Mouse (Mus musculus) CH12.LX (cell line): ENCODE data around the gene Gm16429. TPM values are rescaled to one million over a fixed set of nuclear protein-coding genes. Genes with fewer than 3 reads are reported as not detected.
"Not testable (repeated sequence)": the region's sequence is repeated elsewhere in the genome, so short reads cannot be mapped to it uniquely, and the experiment has no call there.

Source experiments
- DNase-seq: peaks from one replicate; pipeline ENCODE4 v3.0.0-alpha.2; 2013; ENCODE audit errors: extremely low read depth
- H3K27ac ChIP-seq: 2 replicates; pipeline ENCODE4 v1.5.1; 2012; ENCODE audit warnings: low read depth, mild to moderate bottlenecking, control low read depth, moderate library complexity; ENCODE audit not compliant: insufficient read depth
- H3K27me3 ChIP-seq: replicated peaks from 2 replicates; pipeline ENCODE3; 2012; ENCODE audit warnings: inconsistent platforms
- H3K36me3 ChIP-seq, 2 experiments: replicated peaks in 1 of 2; 2 replicates each; pipeline versions ENCODE3 to v1.6.1; 2012; ENCODE audit warnings: inconsistent platforms in 1 of 2, low read length in 1 of 2, mild to moderate bottlenecking in 1 of 2, mixed read lengths in 1 of 2, moderate library complexity in 1 of 2; ENCODE audit not compliant: control insufficient read depth in 1 of 2, insufficient read depth in 1 of 2
- H3K4me1 ChIP-seq, 2 experiments: 2 replicates each; pipeline ENCODE4 v1.6.1; 2012; ENCODE audit warnings: inconsistent platforms in 1 of 2, moderate library complexity in 1 of 2; ENCODE audit not compliant: insufficient read depth in 2 of 2, control insufficient read depth in 1 of 2
- H3K4me2 ChIP-seq: 2 replicates; pipeline ENCODE4 v1.6.1; 2012; ENCODE audit warnings: low read depth, mild to moderate bottlenecking, control low read depth; ENCODE audit not compliant: poor library complexity, insufficient read depth, severe bottlenecking
- H3K4me3 ChIP-seq, 3 experiments: fragments of 150-350 bp in 1 of 3; sonication (generic) in 1 of 3; replicated peaks in 1 of 3; 2 replicates each; pipeline versions ENCODE3 to v1.5.1; 2011 to 2012; ENCODE audit warnings: low read depth in 2 of 3, low read length in 2 of 3, mild to moderate bottlenecking in 2 of 3, moderate library complexity in 2 of 3, control low read depth in 1 of 3, improper control_type of control experiment in 1 of 3, inconsistent platforms in 1 of 3, mixed read lengths in 1 of 3; ENCODE audit not compliant: poor library complexity in 1 of 3
- H3K79me2 ChIP-seq: replicated peaks from 2 replicates; pipeline ENCODE4 v1.6.1; 2012; ENCODE audit warnings: mild to moderate bottlenecking, moderate library complexity; ENCODE audit not compliant: control insufficient read depth, poor library complexity, insufficient read depth, severe bottlenecking; ENCODE audit errors: extremely low read depth
- H3K9ac ChIP-seq: 2 replicates; pipeline ENCODE4 v1.6.1; 2012; ENCODE audit warnings: low read depth, mild to moderate bottlenecking, control low read depth, moderate library complexity; ENCODE audit not compliant: insufficient read depth
- H3K9me3 ChIP-seq: replicated peaks from 2 replicates; pipeline ENCODE3; 2012; ENCODE audit warnings: low read length, inconsistent platforms, mixed read lengths
- dilution Hi-C: fragments of 300-500 bp; cut with MboI; formaldehyde crosslinking; loops from 2 replicates; pipeline ENCODE4 v1.14.3; 2020; ENCODE audit warnings: low sequenced_read_pairs; ENCODE audit not compliant: extremely low pct_unique_long_range_greater_than_20kb, extremely low pct_ligation_motif_present
- in situ Hi-C: fragments of 300-500 bp; cut with MboI; formaldehyde crosslinking; loops from 3 replicates; pipeline ENCODE4 v1.14.3; 2019; ENCODE audit warnings: low sequenced_read_pairs, low pct_ligation_motif_present, low pct_unique_long_range_greater_than_20kb, mixed read lengths
- polyA plus RNA-seq: library from polyadenylated mRNA; unstranded; fragments of >175 nt; gene quantifications from 2 replicates; pipeline ENCODE4 v1.2.1, GENCODE M21; 2012; ENCODE audit warnings: low read depth; ENCODE audit not compliant: insufficient read length
- total RNA-seq, 2 experiments: library from RNA; depleted of rRNA; stranded (reverse); fragments of 300-350 nt in 1 of 2; fragments of >200 nt in 1 of 2; gene quantifications; 2 replicates each; pipeline ENCODE4 v1.2.3; 2012 to 2014

Gene Gm16429
- total RNA-seq (2012; rRNA removed) (not detected in 2 replicates), total RNA-seq (2014; rRNA removed) (not detected in 2 replicates), polyA plus RNA-seq (not detected in 2 replicates)

GRCm38 (mm10) chr5:93928952-93929351 is at the start of gene Gm16429:
TSS of gene Gm16429 (minus strand) at chr5:93929052.
- H3K4me1 ChIP-seq, H3K79me2 ChIP-seq, H3K9me3 ChIP-seq, H3K9ac ChIP-seq, H3K27ac ChIP-seq, H3K36me3 ChIP-seq, in situ Hi-C loops, DNase-seq, H3K27me3 ChIP-seq, dilution Hi-C loops, H3K4me2 ChIP-seq, H3K4me3 ChIP-seq: not testable (repeated sequence)

Other genes starting within 250 kb of the Gm16429 start
- not detected in 2 replicates for gene Gm7792, start 85.3 kb downstream of the Gm16429 start, total RNA-seq (2012; rRNA removed)
- not detected in 2 replicates for gene Gm7792, start 85.3 kb downstream of the Gm16429 start, total RNA-seq (2014; rRNA removed)
- not detected in 2 replicates for gene Gm7792, start 85.3 kb downstream of the Gm16429 start, polyA plus RNA-seq
- gene BC061212, start 141.5 kb upstream of the Gm16429 start, total RNA-seq (2012; rRNA removed), result not detected in 2 replicates
- not detected in 2 replicates for gene BC061212, start 141.5 kb upstream of the Gm16429 start, total RNA-seq (2014; rRNA removed)
- not detected in 2 replicates for gene BC061212, start 141.5 kb upstream of the Gm16429 start, polyA plus RNA-seq
- gene Gm6351, start 147.3 kb upstream of the Gm16429 start, total RNA-seq (2012; rRNA removed), result not detected in 2 replicates
- gene Gm6351, start 147.3 kb upstream of the Gm16429 start, total RNA-seq (2014; rRNA removed), result not detected in 2 replicates
- not detected in 2 replicates for gene Gm6351, start 147.3 kb upstream of the Gm16429 start, polyA plus RNA-seq